Mouse (Mus musculus): ENCODE results near the gene Tll1. TPM values are rescaled to one million over a fixed set of nuclear protein-coding genes. Genes with fewer than 3 reads are reported as not detected.

Gene Tll1
- 1 to 10 TPM; 3.8 to 4.2 TPM for total RNA-seq (2021)

- peak; percentile 7 to 9 for DNase-seq
Measured at GRCm38 (mm10) chr8:64206024-64206385, at the start of gene Tll1. TSS of gene Tll1 (minus strand) at chr8:64206271.

- DNase-seq: no peak
Measured at GRCm38 (mm10) chr8:64238645-64239044, 32.6 kb upstream of the Tll1 start.

- DNase-seq: no peak
Measured at GRCm38 (mm10) chr8:64221600-64221999, 15.5 kb upstream of the Tll1 start.

GRCm38 (mm10) chr8:64217644-64218043 is 11.6 kb upstream of the Tll1 start:
- DNase-seq: no peak

GRCm38 (mm10) chr8:64216252-64216651 is 10.2 kb upstream of the Tll1 start:
- no peak for DNase-seq

- no peak for DNase-seq
Measured at GRCm38 (mm10) chr8:64215374-64215773, 9.3 kb upstream of the Tll1 start.

GRCm38 (mm10) chr8:64214906-64215305 is 8.8 kb upstream of the Tll1 start:
- no peak for DNase-seq

- peak; percentile 14 to 23 for DNase-seq
Measured at GRCm38 (mm10) chr8:64206411-64206861, 365 bp upstream of the Tll1 start.

- DNase-seq: peak; percentile 18 to 22
Measured at GRCm38 (mm10) chr8:64205321-64206023, 599 bp downstream of the Tll1 start.

- DNase-seq: peak in 1 of 2 experiments; percentile 3
Measured at GRCm38 (mm10) chr8:64204801-64205311, 1.2 kb downstream of the Tll1 start.

- DNase-seq: peak; percentile 12 to 28
Measured at GRCm38 (mm10) chr8:64204167-64204566, 1.9 kb downstream of the Tll1 start.

- no peak for DNase-seq
Measured at GRCm38 (mm10) chr8:64198326-64198725, 7.7 kb downstream of the Tll1 start.

GRCm38 (mm10) chr8:64193421-64193820 is 12.7 kb downstream of the Tll1 start:
- no peak for DNase-seq

- no peak for DNase-seq
Measured at GRCm38 (mm10) chr8:64187881-64188280, 18.2 kb downstream of the Tll1 start.

- DNase-seq: no peak
Measured at GRCm38 (mm10) chr8:64176931-64177330, 29.1 kb downstream of the Tll1 start.

GRCm38 (mm10) chr8:64174916-64175315 is 31.2 kb downstream of the Tll1 start:
- DNase-seq: no peak

- no peak for DNase-seq
Measured at GRCm38 (mm10) chr8:64173759-64174158, 32.3 kb downstream of the Tll1 start.

- DNase-seq: no peak
Measured at GRCm38 (mm10) chr8:64152899-64153891, 52.9 kb downstream of the Tll1 start.

- DNase-seq: peak; percentile 48 to 56
Measured at GRCm38 (mm10) chr8:64152216-64152804, 53.8 kb downstream of the Tll1 start.

- DNase-seq: no peak
Measured at GRCm38 (mm10) chr8:64136593-64136992, 69.5 kb downstream of the Tll1 start.

GRCm38 (mm10) chr8:64107190-64107589 is 98.9 kb downstream of the Tll1 start:
- DNase-seq: no peak

- no peak for DNase-seq
Measured at GRCm38 (mm10) chr8:64073396-64073795, 132.7 kb downstream of the Tll1 start.

- no peak for DNase-seq
Measured at GRCm38 (mm10) chr8:64059867-64060266, 146.2 kb downstream of the Tll1 start.

Data from layer of hippocampus, postnatal 36 days (tissue).